Mouse (Mus musculus) layer of hippocampus, adult 8-10 months (tissue): Measurements from ENCODE around the gene Art5. TPM values are rescaled to one million over a fixed set of nuclear protein-coding genes. Genes with fewer than 3 reads are reported as not detected.
A peak's percentile ranks its signal among the peaks of the same experiment; 100 is the strongest.

Experiments
- DNase-seq, 2 experiments: peaks; one replicate each; pipeline ENCODE4 v3.0.0; 2022; ENCODE audit warnings: low spot score in 2 of 2
- total RNA-seq, 4 experiments: library from RNA; stranded (reverse); gene quantifications; 2 replicates each; pipeline ENCODE4 v1.2.4; 2022

The Art5 gene
- not detected for total RNA-seq

GRCm38 (mm10) chr7:102109171-102109570 is at the start of gene Art5:
Gene Art5 (minus strand): TSS chr7:102109489.
- DNase-seq = no peak

GRCm38 (mm10) chr7:102153691-102154090 is 44.4 kb upstream of the Art5 start:
- DNase-seq = no peak

- no peak for DNase-seq
Measured at GRCm38 (mm10) chr7:102137898-102138297, 28.6 kb upstream of the Art5 start.

GRCm38 (mm10) chr7:102137464-102137863 is 28.2 kb upstream of the Art5 start:
- no peak for DNase-seq

- no peak for DNase-seq
Measured at GRCm38 (mm10) chr7:102132395-102132794, 23.1 kb upstream of the Art5 start.

GRCm38 (mm10) chr7:102120326-102120725 is 11.0 kb upstream of the Art5 start:
- no peak for DNase-seq

GRCm38 (mm10) chr7:102117382-102117781 is 8.1 kb upstream of the Art5 start:
- no peak for DNase-seq

- no peak for DNase-seq
Measured at GRCm38 (mm10) chr7:102116579-102117331, 7.5 kb upstream of the Art5 start, which contains the start of gene Chrna10. Gene Chrna10 (minus strand): TSS chr7:102116828.

- DNase-seq = no peak
Measured at GRCm38 (mm10) chr7:102113151-102113729, 4.0 kb upstream of the Art5 start.

GRCm38 (mm10) chr7:102109746-102110145 is 457 bp upstream of the Art5 start:
- no peak for DNase-seq

GRCm38 (mm10) chr7:102108206-102108605 is 1.1 kb downstream of the Art5 start:
- no peak for DNase-seq

- no peak for DNase-seq
Measured at GRCm38 (mm10) chr7:102106700-102107141, 2.6 kb downstream of the Art5 start.

- DNase-seq = no peak
Measured at GRCm38 (mm10) chr7:102104126-102104525, 5.2 kb downstream of the Art5 start.

GRCm38 (mm10) chr7:102103555-102103954 is 5.7 kb downstream of the Art5 start:
- DNase-seq = no peak

GRCm38 (mm10) chr7:102102696-102103095 is 6.6 kb downstream of the Art5 start:
- DNase-seq = no peak

- no peak for DNase-seq
Measured at GRCm38 (mm10) chr7:102102241-102102640, 7.0 kb downstream of the Art5 start.

- no peak for DNase-seq
Measured at GRCm38 (mm10) chr7:102101487-102101886, 7.8 kb downstream of the Art5 start, which contains the start of gene Art1. Gene Art1 (plus strand): TSS chr7:102101743.

- no peak for DNase-seq
Measured at GRCm38 (mm10) chr7:102100868-102101267, 8.4 kb downstream of the Art5 start.

GRCm38 (mm10) chr7:102099760-102100661 is 9.3 kb downstream of the Art5 start:
- no peak for DNase-seq

GRCm38 (mm10) chr7:102087336-102087735 is 22.0 kb downstream of the Art5 start:
- peak; percentile 27 to 39 for DNase-seq

GRCm38 (mm10) chr7:102084041-102084696 is 25.1 kb downstream of the Art5 start:
- DNase-seq = no peak
